Mouse (Mus musculus) lung, embryonic 15.5 days (tissue): ENCODE results near the gene Bricd5. TPM values are rescaled to one million over a fixed set of nuclear protein-coding genes. Genes with fewer than 3 reads are reported as not detected.

Source experiments
- ATAC-seq: fragments of 200-750 bp; cut with Nextera tagmentation; 2 replicates; pipeline ENCODE4 v1.8.0; 2017; ENCODE audit warnings: moderate number of reproducible peaks, borderline replicate concordance; ENCODE audit not compliant: low FRiP score, low TSS enrichment; ENCODE audit errors: extremely low read depth
- H3K27ac ChIP-seq: fragments of 300-500 bp; sonication (generic); 2 replicates; pipeline ENCODE4 v1.5.1; 2015; ENCODE audit warnings: moderate library complexity, mild to moderate bottlenecking, inconsistent platforms
- H3K27me3 ChIP-seq: fragments of 300-500 bp; sonication (generic); 2 replicates; pipeline ENCODE4 v1.6.1; 2015; ENCODE audit warnings: inconsistent platforms
- H3K36me3 ChIP-seq: fragments of 300-500 bp; sonication (generic); 2 replicates; pipeline ENCODE4 v1.6.1; 2015; ENCODE audit warnings: inconsistent platforms
- H3K4me1 ChIP-seq: fragments of 300-500 bp; sonication (generic); 2 replicates; pipeline ENCODE4 v1.6.1; 2015; ENCODE audit warnings: inconsistent platforms
- H3K4me2 ChIP-seq: fragments of 300-500 bp; sonication (generic); 2 replicates; pipeline ENCODE4 v1.6.1; 2015; ENCODE audit warnings: inconsistent platforms, mild to moderate bottlenecking, moderate library complexity
- H3K4me3 ChIP-seq: fragments of 300-500 bp; sonication (generic); 2 replicates; pipeline ENCODE4 v1.5.1; 2015; ENCODE audit warnings: mild to moderate bottlenecking, inconsistent platforms
- H3K9ac ChIP-seq: fragments of 300-500 bp; sonication (generic); 2 replicates; pipeline ENCODE4 v1.6.1; 2015; ENCODE audit warnings: inconsistent platforms
- H3K9me3 ChIP-seq: fragments of 300-500 bp; sonication (generic); 2 replicates; pipeline ENCODE4 v1.6.1; 2016; ENCODE audit warnings: inconsistent platforms
- WGBS: fragments of 180-500 bp; shearing (Covaris S2); methylation state at CpG from one replicate; pipeline ENCODE4 v1.1.7; 2015; 5-methylcytosine and 5-hydroxymethylcytosine counted together
- polyA plus RNA-seq: library from polyadenylated mRNA; unstranded; fragments of >200 nt; fragmentation: Nextera tagmentation; extraction: Ambion mirVana; gene quantifications from 2 replicates; pipeline ENCODE4 v1.2.1, GENCODE M21; 2015

The Bricd5 gene
- polyA plus RNA-seq, 1 experiment from 2014 or later = not detected

- no peak overlapping the region for H3K27ac ChIP-seq
- no peak overlapping the region for H3K4me3 ChIP-seq
- no peaks in the 10 kb centered on the region for H3K27me3 ChIP-seq
- H3K4me2 ChIP-seq = no peak overlapping the region
- H3K36me3 ChIP-seq = no peaks in the 10 kb centered on the region
- H3K9me3 ChIP-seq = no peaks in the 10 kb centered on the region
- WGBS = 44% methylated on average over 6 of the region's 6 CpGs
- no peak for ATAC-seq
- no peaks in the 10 kb centered on the region for H3K4me1 ChIP-seq
- H3K9ac ChIP-seq = no peak overlapping the region
Observed at GRCm38 (mm10) chr17:24463374-24464133, 10.1 kb upstream of the Bricd5 start.

GRCm38 (mm10) chr17:24468636-24469246, 4.9 kb upstream of the Bricd5 start:
- WGBS = 90% methylated on average over 5 of the region's 5 CpGs
- H3K27me3 ChIP-seq = no peaks in the 10 kb centered on the region
- H3K4me3 ChIP-seq = no peak overlapping the region
- H3K9me3 ChIP-seq = no peaks in the 10 kb centered on the region
- H3K27ac ChIP-seq = no peak overlapping the region
- ATAC-seq = no peak
- no peak overlapping the region for H3K4me2 ChIP-seq
- H3K36me3 ChIP-seq = no peaks in the 10 kb centered on the region
- no peak overlapping the region for H3K9ac ChIP-seq
- H3K4me1 ChIP-seq = peaks cover 26% of the 10 kb centered on the region

- H3K4me3 ChIP-seq = peak overlapping the region; percentile 83
- H3K36me3 ChIP-seq = peaks cover 3% of the 10 kb centered on the region; the same call in 1 of the 2 replicates
- H3K27me3 ChIP-seq = no peaks in the 10 kb centered on the region
- peak overlapping the region; percentile 89 for H3K27ac ChIP-seq
- H3K4me2 ChIP-seq = peak overlapping the region; percentile 95
- WGBS = 13% methylated on average over 7 of the region's 7 CpGs
- no peaks in the 10 kb centered on the region for H3K9me3 ChIP-seq
- ATAC-seq = no peak
- peaks cover 26% of the 10 kb centered on the region for H3K4me1 ChIP-seq
- peak overlapping the region; percentile 87 for H3K9ac ChIP-seq
Observed at GRCm38 (mm10) chr17:24469336-24469909, 4.3 kb upstream of the Bricd5 start.

- H3K27ac ChIP-seq = peak within 1 kb of the TSS; percentile 89
- peak within 1 kb of the TSS; percentile 95 for H3K4me2 ChIP-seq
- no peaks in the 10 kb centered on the region for H3K9me3 ChIP-seq
- H3K9ac ChIP-seq = peak within 1 kb of the TSS; percentile 87
- H3K4me1 ChIP-seq = peaks cover 26% of the 10 kb centered on the region
- under 1% methylated on average over 75 of the region's 75 CpGs for WGBS
- peak; percentile 98 for ATAC-seq
- no peaks in the 10 kb centered on the region for H3K27me3 ChIP-seq
- H3K4me3 ChIP-seq = peak within 1 kb of the TSS; percentile 83
- H3K36me3 ChIP-seq = peaks cover 9% of the 10 kb centered on the region; the same call in 1 of the 2 replicates
Observed at GRCm38 (mm10) chr17:24469910-24470602, 3.6 kb upstream of the Bricd5 start, which contains the start of the genes E4f1 and Pgp. TSS of gene E4f1 (minus strand) at chr17:24470313. TSS of gene Pgp (plus strand) at chr17:24470392.

GRCm38 (mm10) chr17:24470701-24471527, 2.8 kb upstream of the Bricd5 start:
- peak; percentile 29; the same call in 1 of the 2 replicates for ATAC-seq
- Histone ChIP-seq H3K4me1 (peaks cover 26% of the 10 kb centered on the region), H3K9ac (peak overlapping the region; percentile 87), H3K27ac (peak overlapping the region; percentile 89), H3K4me2 (peak overlapping the region; percentile 95), H3K36me3 (peaks cover 17% of the 10 kb centered on the region), H3K27me3 (no peaks in the 10 kb centered on the region), H3K9me3 (no peaks in the 10 kb centered on the region), H3K4me3 (peak overlapping the region; percentile 83)
- 1% methylated on average over 68 of the region's 68 CpGs for WGBS

- peak overlapping the region; percentile 95 for H3K4me2 ChIP-seq
Observed at GRCm38 (mm10) chr17:24472512-24472911, 1.2 kb upstream of the Bricd5 start.

GRCm38 (mm10) chr17:24474557-24474956, 873 bp downstream of the Bricd5 start:
- Histone ChIP-seq H3K9ac (no peak overlapping the region), H3K4me2 (no peak overlapping the region), H3K27me3 (no peaks in the 10 kb centered on the region), H3K9me3 (no peaks in the 10 kb centered on the region), H3K4me3 (no peak overlapping the region), H3K4me1 (peaks cover 37% of the 10 kb centered on the region), H3K27ac (no peak overlapping the region), H3K36me3 (peaks cover 36% of the 10 kb centered on the region)
- no peak for ATAC-seq
- WGBS = 80% methylated on average over 5 of the region's 5 CpGs

More at GRCm38 (mm10) chr17:24472512-24472911, 1.2 kb upstream of the Bricd5 start:
- peaks cover 27% of the 10 kb centered on the region for H3K4me1 ChIP-seq
- H3K36me3 ChIP-seq = peaks cover 33% of the 10 kb centered on the region
- WGBS = 70% methylated on average over 4 of the region's 4 CpGs
- no peak overlapping the region for H3K27ac ChIP-seq
- H3K9ac ChIP-seq = no peak overlapping the region
- no peaks in the 10 kb centered on the region for H3K9me3 ChIP-seq
- ATAC-seq = no peak
- H3K4me3 ChIP-seq = 0 out of 2 replicates have a peak overlapping the region, but pooled peaks have one; percentile 83
- H3K27me3 ChIP-seq = no peaks in the 10 kb centered on the region

- peaks cover 36% of the 10 kb centered on the region for H3K36me3 ChIP-seq
- WGBS = 86% methylated on average over 6 of the region's 6 CpGs
- no peak for ATAC-seq
- no peak overlapping the region for H3K27ac ChIP-seq
- H3K9ac ChIP-seq = no peak overlapping the region
- no peaks in the 10 kb centered on the region for H3K9me3 ChIP-seq
- no peak overlapping the region for H3K4me2 ChIP-seq
- no peaks in the 10 kb centered on the region for H3K27me3 ChIP-seq
- peaks cover 42% of the 10 kb centered on the region for H3K4me1 ChIP-seq
- no peak overlapping the region for H3K4me3 ChIP-seq
Observed at GRCm38 (mm10) chr17:24475586-24475985, 1.9 kb downstream of the Bricd5 start.

- Histone ChIP-seq H3K9ac (no peak overlapping the region), H3K4me3 (no peak overlapping the region), H3K4me2 (no peak overlapping the region), H3K27ac (no peak overlapping the region), H3K4me1 (peaks cover 35% of the 10 kb centered on the region), H3K36me3 (peaks cover 36% of the 10 kb centered on the region), H3K27me3 (no peaks in the 10 kb centered on the region), H3K9me3 (no peaks in the 10 kb centered on the region)
- ATAC-seq = no peak
- WGBS = 88% methylated on average over 10 of the region's 10 CpGs
Observed at GRCm38 (mm10) chr17:24476022-24476776, 2.5 kb downstream of the Bricd5 start.
